Mouse (Mus musculus) adrenal gland, postnatal 14 days (tissue): ENCODE data around the gene Lonp2. TPM values are rescaled to one million over a fixed set of nuclear protein-coding genes. Genes with fewer than 3 reads are reported as not detected.

Experiments
- DNase-seq: peaks from one replicate; pipeline ENCODE4 v3.0.0; 2021; ENCODE audit warnings: mixed read lengths
- microRNA-seq, 2 experiments: library from miRNA; unstranded; fragments of <30 nt; microRNA quantifications; one replicate each; pipeline ENCODE4 v1.2.0; 2021
- total RNA-seq: library from RNA; stranded (reverse); gene quantifications from 2 replicates; pipeline ENCODE4 v1.2.3, GENCODE M21; 2021

Lonp2 gene
- total RNA-seq, 1 experiment from 2014 or later: 136 TPM

GRCm38 (mm10) chr8:86749842-86750241, 126.0 kb downstream of the Lonp2 start:
- DNase-seq: peak; percentile 63

- DNase-seq: peak; percentile 36
These were observed 133.3 kb downstream of the Lonp2 start for GRCm38 (mm10) chr8:86756948-86757733.

GRCm38 (mm10) chr8:86758651-86759050, 134.8 kb downstream of the Lonp2 start:
- no peak for DNase-seq

- DNase-seq: no peak
These were observed 135.2 kb downstream of the Lonp2 start for GRCm38 (mm10) chr8:86759090-86759491.

GRCm38 (mm10) chr8:86760746-86761145, 136.9 kb downstream of the Lonp2 start:
- no peak for DNase-seq

GRCm38 (mm10) chr8:86762806-86763205, 139.0 kb downstream of the Lonp2 start:
- no peak for DNase-seq

- DNase-seq: no peak
These were observed 141.3 kb downstream of the Lonp2 start for GRCm38 (mm10) chr8:86765155-86765554.

GRCm38 (mm10) chr8:86765669-86766068, 141.8 kb downstream of the Lonp2 start:
- no peak for DNase-seq

- DNase-seq: peak; percentile 47
These were observed 142.8 kb downstream of the Lonp2 start for GRCm38 (mm10) chr8:86766548-86767211.

- DNase-seq: peak; percentile 89
These were observed 144.7 kb downstream of the Lonp2 start for GRCm38 (mm10) chr8:86768499-86768898.

GRCm38 (mm10) chr8:86769945-86770715, 146.3 kb downstream of the Lonp2 start:
- DNase-seq: peak; percentile 38

Small RNA genes lying within 50 kb of the gene (microRNA-seq; reads per million reads assigned to microRNA genes)
- 0 reads per million in 2 experiments for gene Gm44348

Other genes with a start within 250 kb of the Lonp2 start
- 0.15 TPM in 1 of 2 replicates, not detected in the other for gene Abcc12, start 43.4 kb upstream of the Lonp2 start, total RNA-seq
- 2.7 and 4.4 TPM in 2 replicates for gene Gm10638, start 121.7 kb downstream of the Lonp2 start, total RNA-seq
- 19.4 and 20.2 TPM in 2 replicates for gene Siah1a, start 121.9 kb downstream of the Lonp2 start, total RNA-seq